ENCODE assay signal across 26 mouse cellular contexts in the genomic region with DNA sequence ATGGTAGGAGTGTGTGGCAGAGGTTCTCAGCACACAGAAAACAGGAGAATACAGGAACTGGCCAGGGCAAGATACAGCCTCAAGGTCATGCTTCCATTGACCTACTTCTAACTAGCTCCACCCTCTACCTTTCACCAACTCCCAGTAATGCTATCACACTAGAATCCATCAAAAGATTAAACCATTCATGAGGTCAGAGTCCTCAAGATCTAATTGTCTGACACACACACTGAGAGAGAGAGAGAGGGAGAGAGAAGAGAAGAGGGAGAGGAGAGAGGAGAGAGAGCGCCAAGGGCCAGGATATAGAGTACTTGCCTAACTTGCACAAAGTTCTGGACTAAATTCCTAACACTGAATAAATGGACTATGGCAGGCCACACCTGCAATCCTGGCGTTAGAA. TPM values are rescaled to one million over a fixed set of nuclear protein-coding genes. Genes with fewer than 3 reads are reported as not detected.
DNase-seq lines count a peak whose midpoint lies in the region; ATAC-seq and TF ChIP-seq lines count a peak whose summit lies in the region.
"Had no signal": no experiment of that assay in that cellular context is flagged by ENCODE, and none has a peak within 500 bp of the region (broad histone marks: within the 10 kb centered on the region; RNA-seq: fewer than 3 reads in every experiment).

No protein-coding gene starts in this region.

- no peak overlapping the region for H3K4me3 ChIP-seq in heart, embryonic 12.5 days
- no peak overlapping the region for H3K4me3 ChIP-seq in heart, postnatal 0 days (ENCODE audit: low read depth, low read length)
- no peak overlapping the region for H3K4me3 ChIP-seq in heart, embryonic 11.5 days (ENCODE audit: low read depth, low read length)
- no peak overlapping the region for H3K4me3 ChIP-seq in intestine, embryonic 16.5 days (ENCODE audit: low read length)
- no peak overlapping the region for H3K4me3 ChIP-seq in stomach, postnatal 0 days (ENCODE audit: low read depth, low read length)
- H3K4me3 ChIP-seq: embryonic facial prominence, embryonic 13.5 days; hindbrain, embryonic 10.5 days; hindbrain, embryonic 15.5 days; limb, embryonic 10.5 days; limb, embryonic 15.5 days; liver, embryonic 15.5 days; midbrain, embryonic 10.5 days; midbrain, embryonic 15.5 days had no signal

- H3K9ac ChIP-seq in heart, embryonic 12.5 days: no peak overlapping the region
- H3K9ac ChIP-seq in heart, postnatal 0 days (replicated peaks; ENCODE audit: low read depth, low read length): no peak overlapping the region
- no peak overlapping the region for H3K9ac ChIP-seq in heart, embryonic 11.5 days (ENCODE audit: low read depth, low read length)
- no peak overlapping the region for H3K9ac ChIP-seq in intestine, embryonic 16.5 days (ENCODE audit: low read depth, low read length)
- H3K9ac ChIP-seq in stomach, postnatal 0 days (ENCODE audit: low read length): no peak overlapping the region
- H3K9ac ChIP-seq: embryonic facial prominence, embryonic 13.5 days; hindbrain, embryonic 15.5 days; limb, embryonic 15.5 days; liver, embryonic 15.5 days; lung, embryonic 14.5 days; midbrain, embryonic 15.5 days had no signal

- no peak for TF ChIP-seq CTCF in heart, postnatal 0 days (IDR thresholded peaks at IDR 0.05; ENCODE audit: low read depth)
- no peak for TF ChIP-seq CTCF in stomach, postnatal 0 days (IDR thresholded peaks at IDR 0.05; ENCODE audit: low read depth)

- ATAC-seq in heart, embryonic 12.5 days (ENCODE audit: insufficient number of reproducible peaks, low FRiP score): no peak
- ATAC-seq in heart, postnatal 0 days (ENCODE audit: insufficient read depth, low read depth): no peak
- no peak for ATAC-seq in heart, embryonic 11.5 days (replicated peaks; ENCODE audit: insufficient number of reproducible peaks, low FRiP score, low TSS enrichment)
- peak; percentile 68 for ATAC-seq in intestine, embryonic 16.5 days
- ATAC-seq in stomach, postnatal 0 days (ENCODE audit: low FRiP score, low TSS enrichment): peak; percentile 64
- ATAC-seq: CD4-positive, CD25-positive, alpha-beta regulatory T cell, adult 4 months; forebrain, embryonic 16.5 days; inflammation-experienced regulatory T-cells, adult 6 months; midbrain, embryonic 15.5 days had no signal

- peaks cover 8% of the 10 kb centered on the region for H3K36me3 ChIP-seq in heart, embryonic 12.5 days
- no peaks in the 10 kb centered on the region for H3K36me3 ChIP-seq in heart, postnatal 0 days (replicated peaks; ENCODE audit: control insufficient read depth, insufficient read depth, low read length)
- no peaks in the 10 kb centered on the region for H3K36me3 ChIP-seq in heart, embryonic 11.5 days (ENCODE audit: control insufficient read depth, insufficient read depth, low read length)
- H3K36me3 ChIP-seq in intestine, embryonic 16.5 days (ENCODE audit: control insufficient read depth, insufficient read depth, low read length): no peaks in the 10 kb centered on the region
- H3K36me3 ChIP-seq in stomach, postnatal 0 days (ENCODE audit: control insufficient read depth, insufficient read depth, low read length): no peaks in the 10 kb centered on the region; the same call in 1 of the 2 replicates
- H3K36me3 ChIP-seq: embryonic facial prominence, embryonic 13.5 days; hindbrain, embryonic 15.5 days; limb, embryonic 10.5 days; limb, embryonic 15.5 days; liver, embryonic 15.5 days; midbrain, embryonic 15.5 days had no signal

- H3K27me3 ChIP-seq in heart, embryonic 12.5 days (replicated peaks): no peaks in the 10 kb centered on the region
- H3K27me3 ChIP-seq in heart, postnatal 0 days (ENCODE audit: control insufficient read depth, insufficient read depth, low read length): no peaks in the 10 kb centered on the region
- no peaks in the 10 kb centered on the region for H3K27me3 ChIP-seq in heart, embryonic 11.5 days (ENCODE audit: control insufficient read depth, insufficient read depth, low read length)
- H3K27me3 ChIP-seq in intestine, embryonic 16.5 days (replicated peaks; ENCODE audit: control insufficient read depth, insufficient read depth, low read length): no peaks in the 10 kb centered on the region
- no peaks in the 10 kb centered on the region for H3K27me3 ChIP-seq in stomach, postnatal 0 days (ENCODE audit: control insufficient read depth, insufficient read depth, low read length)
- H3K27me3 ChIP-seq: embryonic facial prominence, embryonic 13.5 days; hindbrain, embryonic 15.5 days; limb, embryonic 15.5 days; liver, embryonic 15.5 days; midbrain, embryonic 15.5 days had no signal

- 76% methylated on average over 2 of the region's 2 CpGs for WGBS in heart, embryonic 12.5 days
- 86% methylated on average over 2 of the region's 2 CpGs for WGBS in heart, postnatal 0 days
- WGBS in heart, embryonic 11.5 days (ENCODE audit: insufficient replicate concordance): 85% methylated on average over 2 of the region's 2 CpGs
- WGBS in intestine, embryonic 16.5 days: 73% methylated on average over 2 of the region's 2 CpGs
- 68% methylated on average over 2 of the region's 2 CpGs for WGBS in stomach, postnatal 0 days

- DNase-seq in heart, adult 18-20 months: no peak
- no peak for DNase-seq in heart, postnatal 0 days (ENCODE audit: low spot score)
- no peak for DNase-seq in stomach, postnatal 0 days (ENCODE audit: low spot score)
- no peak for DNase-seq in right cerebral cortex, adult 18-20 months
- DNase-seq: adrenal gland, postnatal 25 days; cerebellum, adult 18-20 months; cerebellum, postnatal 10 days; gastrocnemius, postnatal 10 days; kidney, adult 8-10 months; kidney, postnatal 4 days; lung, embryonic 14.5 days had no signal

- no peak overlapping the region for H3K4me2 ChIP-seq in heart, embryonic 12.5 days
- no peak overlapping the region for H3K4me2 ChIP-seq in heart, postnatal 0 days (ENCODE audit: low read depth, low read length)
- H3K4me2 ChIP-seq in heart, embryonic 11.5 days: no peak overlapping the region
- no peak overlapping the region for H3K4me2 ChIP-seq in intestine, embryonic 16.5 days (ENCODE audit: low read depth, low read length)
- H3K4me2 ChIP-seq in stomach, postnatal 0 days (replicated peaks; ENCODE audit: low read depth): no peak overlapping the region
- H3K4me2 ChIP-seq: embryonic facial prominence, embryonic 13.5 days; hindbrain, embryonic 15.5 days; limb, embryonic 15.5 days; liver, embryonic 15.5 days; lung, embryonic 14.5 days; midbrain, embryonic 15.5 days had no signal

- TF ChIP-seq EP300 in heart, postnatal 0 days (IDR thresholded peaks at IDR 0.05; ENCODE audit: low read depth): no peak
- TF ChIP-seq EP300 in stomach, postnatal 0 days (optimal IDR thresholded peaks at IDR 0.05): no peak

- peak overlapping the region; percentile 52; the same call in 1 of the 2 replicates for H3K27ac ChIP-seq in heart, embryonic 12.5 days (ENCODE audit: poor library complexity, severe bottlenecking)
- H3K27ac ChIP-seq in heart, postnatal 0 days (ENCODE audit: low read depth): peak overlapping the region; percentile 59
- H3K27ac ChIP-seq in heart, embryonic 11.5 days (ENCODE audit: low read depth, low read length): no peak overlapping the region
- no peak overlapping the region; the same call in 1 of the 2 replicates for H3K27ac ChIP-seq in intestine, embryonic 16.5 days (ENCODE audit: low read length)
- no peak overlapping the region for H3K27ac ChIP-seq in stomach, postnatal 0 days (replicated peaks)
- H3K27ac ChIP-seq: embryonic facial prominence, embryonic 13.5 days; hindbrain, embryonic 10.5 days; hindbrain, embryonic 15.5 days; kidney, postnatal 0 days; limb, embryonic 10.5 days; limb, embryonic 15.5 days; liver, embryonic 15.5 days; midbrain, embryonic 10.5 days; midbrain, embryonic 15.5 days had no signal

- 0 out of 2 replicates have a peak, but pooled peaks cover 6% of the 10 kb centered on the region for H3K9me3 ChIP-seq in heart, embryonic 12.5 days (replicated peaks)
- H3K9me3 ChIP-seq in heart, postnatal 0 days (replicated peaks; ENCODE audit: control insufficient read depth, low read length): no peaks in the 10 kb centered on the region
- no peaks in the 10 kb centered on the region for H3K9me3 ChIP-seq in heart, embryonic 11.5 days (replicated peaks; ENCODE audit: control insufficient read depth, low read length)
- H3K9me3 ChIP-seq in intestine, embryonic 16.5 days (ENCODE audit: control insufficient read depth, low read length): no peaks in the 10 kb centered on the region
- H3K9me3 ChIP-seq in stomach, postnatal 0 days (ENCODE audit: control insufficient read depth, low read length): no peaks in the 10 kb centered on the region
- H3K9me3 ChIP-seq: embryonic facial prominence, embryonic 13.5 days; hindbrain, embryonic 10.5 days; hindbrain, embryonic 15.5 days; limb, embryonic 10.5 days; limb, embryonic 15.5 days; liver, embryonic 15.5 days; midbrain, embryonic 10.5 days; midbrain, embryonic 15.5 days had no signal

- H3K4me1 ChIP-seq in heart, embryonic 12.5 days (replicated peaks): peaks cover 52% of the 10 kb centered on the region
- H3K4me1 ChIP-seq in heart, postnatal 0 days (ENCODE audit: control insufficient read depth, insufficient read depth): peaks cover 37% of the 10 kb centered on the region
- H3K4me1 ChIP-seq in heart, embryonic 11.5 days (ENCODE audit: control insufficient read depth, insufficient read depth, low read length): peaks cover 27% of the 10 kb centered on the region
- peaks cover 26% of the 10 kb centered on the region for H3K4me1 ChIP-seq in intestine, embryonic 16.5 days (ENCODE audit: control insufficient read depth, insufficient read depth, low read length)
- H3K4me1 ChIP-seq in stomach, postnatal 0 days (replicated peaks; ENCODE audit: control insufficient read depth, insufficient read depth): peaks cover 11% of the 10 kb centered on the region
- H3K4me1 ChIP-seq: hindbrain, embryonic 15.5 days had no signal

RNA-seq across cellular contexts. Expression of a gene that starts 24.2 kb away (rescaled TPM):
- polyA plus RNA-seq in heart, embryonic 12.5 days (2016; fragmentation: Nextera tagmentation; extraction: Ambion mirVana): 233 and 241 TPM in 2 replicates
- 100 to 1,000 TPM; 219 to 232 TPM for total RNA-seq in heart, adult 18-20 months (2021)
- 363 and 431 TPM in 2 replicates for total RNA-seq in heart, postnatal 0 days (2014; rRNA removed; ENCODE audit: low replicate concordance)
- 495 and 511 TPM in 2 replicates for polyA plus RNA-seq in heart, postnatal 0 days (2015; fragmentation: Nextera tagmentation; extraction: Ambion mirVana)
- polyA plus RNA-seq in heart, embryonic 11.5 days (2014; fragmentation: Nextera tagmentation; extraction: Ambion mirVana): 249 and 252 TPM in 2 replicates
- polyA plus RNA-seq in intestine, embryonic 16.5 days (2015; fragmentation: Nextera tagmentation; extraction: Ambion mirVana): 115 and 122 TPM in 2 replicates
- 60.9 and 66.3 TPM in 2 replicates for polyA plus RNA-seq in stomach, postnatal 0 days (2015; fragmentation: Nextera tagmentation; extraction: Ambion mirVana)

RNA-seq across cellular contexts. Expression of a gene that starts 37.4 kb away (rescaled TPM):
- polyA plus RNA-seq in heart, embryonic 12.5 days (2016; fragmentation: Nextera tagmentation; extraction: Ambion mirVana): 67.7 and 76.7 TPM in 2 replicates
- 100 to 1,000 TPM; 284 to 364 TPM for total RNA-seq in heart, adult 18-20 months (2021)
- 181 and 193 TPM in 2 replicates for total RNA-seq in heart, postnatal 0 days (2014; rRNA removed; ENCODE audit: low replicate concordance)
- polyA plus RNA-seq in heart, postnatal 0 days (2015; fragmentation: Nextera tagmentation; extraction: Ambion mirVana): 61.3 and 62.4 TPM in 2 replicates
- polyA plus RNA-seq in heart, embryonic 11.5 days (2014; fragmentation: Nextera tagmentation; extraction: Ambion mirVana): 77.5 and 79.0 TPM in 2 replicates
- 55.4 and 57.1 TPM in 2 replicates for polyA plus RNA-seq in intestine, embryonic 16.5 days (2015; fragmentation: Nextera tagmentation; extraction: Ambion mirVana)
- 35.8 and 36.4 TPM in 2 replicates for polyA plus RNA-seq in stomach, postnatal 0 days (2015; fragmentation: Nextera tagmentation; extraction: Ambion mirVana)

Comparison
In these comparisons a context has a peak if more than half of its experiments do, and no peak if none do; other contexts are left out.
1. H3K27ac ChIP-seq: peak in heart, embryonic 12.5 days (single experiment) and heart, postnatal 0 days (single experiment); none in heart, embryonic 11.5 days (single experiment), intestine, embryonic 16.5 days (single experiment) and stomach, postnatal 0 days (single experiment).
2. ATAC-seq: peak in intestine, embryonic 16.5 days (single experiment) and stomach, postnatal 0 days (single experiment); none in heart, embryonic 12.5 days (single experiment), heart, postnatal 0 days (single experiment) and heart, embryonic 11.5 days (single experiment).